Mouse (Mus musculus): Measurements from ENCODE around the gene Cfap97. TPM values are rescaled to one million over a fixed set of nuclear protein-coding genes. Genes with fewer than 3 reads are reported as not detected.

Gene Cfap97
- 0.61 and 1.3 TPM in 2 replicates for polyA plus RNA-seq (2012)

GRCm38 (mm10) chr8:46151202-46152062 is at the start of gene Cfap97:
Gene Cfap97 (plus strand): TSS chr8:46151771.

GRCm38 (mm10) chr8:46152064-46153031 is 777 bp downstream of the Cfap97 start, which contains the start of gene Snx25:
Gene Snx25 (minus strand): TSS chr8:46152159.

GRCm38 (mm10) chr8:46210404-46211315 is 59.1 kb downstream of the Cfap97 start, which contains the start of gene Slc25a4:
Gene Slc25a4 (minus strand): TSS chr8:46211284.

Other genes with a start within 250 kb of the Cfap97 start
- gene Ccdc110, start 217.2 kb upstream of the Cfap97 start, polyA plus RNA-seq (2012): not detected in 2 replicates
- 0.16 and 0.17 TPM in 2 replicates for gene 1700029J07Rik, start 176.5 kb upstream of the Cfap97 start, polyA plus RNA-seq (2012)
- gene Ufsp2, start 176.2 kb upstream of the Cfap97 start, polyA plus RNA-seq (2012): 2.3 and 3.9 TPM in 2 replicates
- gene Lrp2bp, start 152.5 kb upstream of the Cfap97 start, polyA plus RNA-seq (2012): not detected in 2 replicates
- gene Ankrd37, start 146.1 kb upstream of the Cfap97 start, polyA plus RNA-seq (2012): 1.2 and 1.9 TPM in 2 replicates
- gene Snx25, start 388 bp downstream of the Cfap97 start, polyA plus RNA-seq (2012): 4.7 and 6.6 TPM in 2 replicates
- 41.5 and 46.2 TPM in 2 replicates for gene Slc25a4, start 59.5 kb downstream of the Cfap97 start, polyA plus RNA-seq (2012)
- gene Helt, start 142.9 kb downstream of the Cfap97 start, polyA plus RNA-seq (2012): not detected in 2 replicates